Comparison of ENCODE assay signal across 8 mouse cellular contexts in genomic region chr3:126693302-126693701, GRCm38 (mm10).
A peak's percentile ranks its signal among the peaks of the same experiment; 100 is the strongest.
DNase-seq lines count a peak whose midpoint lies in the region; ATAC-seq and TF ChIP-seq lines count a peak whose summit lies in the region.

No protein-coding gene starts in this region.

- H3K4me1 ChIP-seq in embryonic fibroblast, embryonic 13.5 days (ENCODE audit: control insufficient read depth, insufficient read depth, low read length), result peaks cover 16% of the 10 kb centered on the region
- H3K4me1 ChIP-seq in intestine, postnatal 0 days (replicated peaks; ENCODE audit: control insufficient read depth, insufficient read depth, low read length), result peaks cover 11% of the 10 kb centered on the region
- H3K4me1 ChIP-seq in lung, postnatal 0 days (ENCODE audit: insufficient read depth, low read depth, low read length), result peaks cover 12% of the 10 kb centered on the region; the same call in 1 of the 2 replicates

- peak overlapping the region; percentile 24 for H3K4me3 ChIP-seq in embryonic fibroblast, embryonic 13.5 days (ENCODE audit: insufficient read depth, low read length)
- peak overlapping the region; percentile 28 for H3K4me3 ChIP-seq in intestine, postnatal 0 days (ENCODE audit: low read depth, low read length)
- peak overlapping the region; percentile 29 for H3K4me3 ChIP-seq in lung, postnatal 0 days (ENCODE audit: low read depth, low read length)

- TF ChIP-seq CTCF in embryonic fibroblast, embryonic 13.5 days (IDR thresholded peaks at IDR 0.05; ENCODE audit: borderline replicate concordance, insufficient read depth, low read length), result no peak
- no peak for TF ChIP-seq CTCF in intestine, postnatal 0 days (IDR thresholded peaks at IDR 0.05; ENCODE audit: low read depth)
- TF ChIP-seq CTCF in lung, postnatal 0 days (IDR thresholded peaks at IDR 0.05), result no peak

- DNase-seq in frontal cortex, postnatal 10 days (ENCODE audit: low spot score in 2 of 2), result no peak
- DNase-seq in CD4-positive helper T cell, adult 2 months (ENCODE audit: low read depth, low spot score), result peak; percentile 48
- peak; percentile 92 for DNase-seq in lung, postnatal 0 days (ENCODE audit: low spot score)
- no peak for DNase-seq in right cerebral cortex, adult 2 months (ENCODE audit: low spot score in 2 of 2)
- no peak for DNase-seq in layer of hippocampus, adult 18-20 months (ENCODE audit: low spot score in 2 of 2)

- peak overlapping the region; percentile 66 for H3K4me2 ChIP-seq in intestine, postnatal 0 days (replicated peaks; ENCODE audit: low read depth)
- H3K4me2 ChIP-seq in lung, postnatal 0 days (replicated peaks; ENCODE audit: low read depth, low read length), result peak overlapping the region; percentile 56

- no peaks in the 10 kb centered on the region for H3K27me3 ChIP-seq in intestine, postnatal 0 days (replicated peaks; ENCODE audit: control insufficient read depth, insufficient read depth, low read length)
- no peaks in the 10 kb centered on the region for H3K27me3 ChIP-seq in lung, postnatal 0 days (replicated peaks; ENCODE audit: insufficient read depth, low read length)

- TF ChIP-seq EP300 in lung, postnatal 0 days (IDR thresholded peaks at IDR 0.05), result peak; percentile 79

- 6% methylated on average over 7 of the region's 7 CpGs for WGBS in intestine, postnatal 0 days
- 6% methylated on average over 7 of the region's 7 CpGs for WGBS in lung, postnatal 0 days

- 0 out of 2 replicates have a peak, but pooled peaks have one; percentile 7 for ATAC-seq in frontal cortex, adult (ENCODE audit: low TSS enrichment)
- ATAC-seq in intestine, postnatal 0 days, result peak; percentile 65
- peak; percentile 92 for ATAC-seq in lung, postnatal 0 days

- no peaks in the 10 kb centered on the region for H3K36me3 ChIP-seq in intestine, postnatal 0 days (ENCODE audit: control insufficient read depth, insufficient read depth)
- no peaks in the 10 kb centered on the region for H3K36me3 ChIP-seq in lung, postnatal 0 days (ENCODE audit: insufficient read depth, low read length)

- peak overlapping the region; percentile 90 for H3K27ac ChIP-seq in embryonic fibroblast, embryonic 13.5 days (ENCODE audit: insufficient read depth, low read length)
- H3K27ac ChIP-seq in intestine, postnatal 0 days (ENCODE audit: low read depth, low read length), result peak overlapping the region; percentile 84
- H3K27ac ChIP-seq in lung, postnatal 0 days (ENCODE audit: low read length), result peak overlapping the region; percentile 87

- H3K9me3 ChIP-seq in intestine, postnatal 0 days (ENCODE audit: control insufficient read depth), result no peaks in the 10 kb centered on the region
- H3K9me3 ChIP-seq in lung, postnatal 0 days (ENCODE audit: low read length), result no peaks in the 10 kb centered on the region

- peak overlapping the region; percentile 31 for H3K9ac ChIP-seq in intestine, postnatal 0 days (ENCODE audit: low read depth, low read length)
- H3K9ac ChIP-seq in lung, postnatal 0 days (replicated peaks; ENCODE audit: low read depth), result peak overlapping the region; percentile 32

- TF ChIP-seq POLR2A in embryonic fibroblast, embryonic 13.5 days (IDR thresholded peaks at IDR 0.05; ENCODE audit: low read depth, low read length), result 0 out of 2 replicates have a peak, but pooled peaks have one; percentile 28

Comparison
In these comparisons a context has a peak if more than half of its experiments do, and no peak if none do; other contexts are left out.
1. ATAC-seq: peak in every context shown above with its lines; median percentile 92 in lung, postnatal 0 days; 65 in intestine, postnatal 0 days; 7 in frontal cortex, adult.
2. DNase-seq: peak in CD4-positive helper T cell, adult 2 months (single experiment) and lung, postnatal 0 days (single experiment); none in frontal cortex, postnatal 10 days (0 of 2), right cerebral cortex, adult 2 months (0 of 2) and layer of hippocampus, adult 18-20 months (0 of 2).
3. Peak in every context shown above with its lines, with median percentiles within 50 percentile points of each other: H3K27ac ChIP-seq and H3K4me3 ChIP-seq.